Mouse (Mus musculus) common myeloid progenitor, adult 5-6 weeks (primary cell): Measurements from ENCODE around the gene Pi4kb. TPM values are rescaled to one million over a fixed set of nuclear protein-coding genes. Genes with fewer than 3 reads are reported as not detected.

Source experiments
- ATAC-seq: replicated peaks from 2 replicates; pipeline ENCODE4 v1.8.0; 2016; ENCODE audit warnings: low read depth, mild to moderate bottlenecking, moderate TSS enrichment, inconsistent platforms; ENCODE audit not compliant: poor library complexity, severe bottlenecking
- total RNA-seq: library from RNA; stranded (forward); fragments of 200-1000, 187-1606 nt; gene quantifications from 2 replicates; pipeline ENCODE4 v1.2.3, GENCODE M21; 2017

Pi4kb gene
- total RNA-seq, 1 experiment from 2014 or later, result 43.0 TPM

DNA sequence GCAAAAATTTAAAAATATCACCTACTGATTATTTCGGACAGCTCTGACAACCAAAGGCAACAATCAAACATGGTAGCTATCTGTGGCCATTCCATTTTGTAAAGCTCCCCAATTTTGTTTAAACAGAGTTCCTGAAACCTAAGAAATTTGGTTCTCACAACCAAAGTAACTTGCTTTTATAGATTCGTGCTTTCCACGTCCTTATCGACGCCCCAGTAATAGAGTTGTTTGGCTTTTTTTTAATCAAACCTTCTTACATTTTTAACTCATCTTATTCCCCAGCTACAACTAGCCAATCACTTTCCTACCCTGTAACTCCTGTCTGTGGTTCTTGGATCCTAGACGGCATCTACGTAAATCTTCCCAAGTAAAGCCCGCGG, 21.2 kb upstream of the Pi4kb start:
- ATAC-seq, result peak; percentile 4; the same call in 1 of the 2 replicates

DNA sequence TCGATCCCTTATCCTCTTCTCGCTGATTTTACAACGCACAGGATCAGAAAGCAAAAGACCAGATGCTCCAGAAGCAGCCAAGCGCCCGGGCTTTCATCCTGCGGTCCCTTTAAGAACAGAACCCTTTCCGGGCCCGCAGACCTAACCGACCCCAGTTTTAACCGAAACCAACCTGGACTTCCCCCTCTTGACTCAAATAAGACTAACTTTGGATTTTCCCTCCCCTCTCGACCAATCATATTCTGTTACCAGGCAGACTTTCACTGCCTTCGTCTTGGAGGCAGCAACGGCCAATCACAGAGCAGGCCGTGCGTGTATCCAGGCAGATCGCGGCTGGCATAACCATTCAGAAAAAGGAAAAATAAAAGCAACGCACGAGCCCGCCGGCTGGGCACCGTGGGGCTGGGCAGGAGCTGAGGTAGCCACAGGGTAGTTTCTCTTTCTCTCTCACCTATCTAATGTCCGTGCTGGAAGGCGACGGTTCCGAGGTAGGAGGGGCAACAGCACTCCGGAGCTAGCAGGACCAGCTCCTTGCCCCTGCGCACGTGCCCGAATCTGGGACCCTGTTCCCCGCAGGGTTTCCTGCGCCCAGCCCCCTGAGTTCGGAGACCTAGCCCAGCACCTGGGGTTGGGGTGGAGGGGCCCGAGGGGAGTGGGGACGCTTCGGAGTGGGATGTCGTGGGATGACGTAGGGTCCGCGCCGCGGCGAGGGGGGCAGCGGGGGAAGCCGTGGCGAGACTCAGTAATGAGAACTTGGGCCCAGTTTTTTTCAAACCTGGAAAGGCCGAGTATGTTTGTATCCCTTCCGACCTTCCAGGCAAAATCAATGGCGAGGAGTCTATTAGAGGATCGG, 20.5 kb upstream of the Pi4kb start, which contains the start of gene Rfx5:
Rfx5 (plus strand) TSS at position 312 of the 853 bp plus-strand sequence.
- peak; percentile 93 for ATAC-seq

DNA sequence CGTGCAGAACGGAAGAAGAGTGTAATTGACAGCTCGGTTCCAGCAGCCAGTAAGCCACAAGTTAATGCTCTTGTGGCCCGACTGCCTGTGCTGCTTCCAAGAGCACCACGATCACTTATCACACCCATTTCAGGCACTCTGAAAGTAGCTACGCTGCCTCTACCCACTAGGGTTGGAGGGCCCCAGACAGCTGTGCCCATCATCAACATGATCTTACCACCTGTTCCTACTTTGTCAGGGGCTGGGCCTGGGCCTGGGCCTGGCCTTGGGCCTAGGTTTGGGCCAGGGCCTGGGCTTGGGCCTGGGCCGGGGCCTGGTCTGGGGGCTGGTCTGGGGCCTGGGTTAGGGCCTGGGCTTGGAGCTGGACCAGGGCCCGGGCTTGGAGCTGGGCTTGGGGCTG, 16.2 kb upstream of the Pi4kb start:
- ATAC-seq, result no peak

DNA sequence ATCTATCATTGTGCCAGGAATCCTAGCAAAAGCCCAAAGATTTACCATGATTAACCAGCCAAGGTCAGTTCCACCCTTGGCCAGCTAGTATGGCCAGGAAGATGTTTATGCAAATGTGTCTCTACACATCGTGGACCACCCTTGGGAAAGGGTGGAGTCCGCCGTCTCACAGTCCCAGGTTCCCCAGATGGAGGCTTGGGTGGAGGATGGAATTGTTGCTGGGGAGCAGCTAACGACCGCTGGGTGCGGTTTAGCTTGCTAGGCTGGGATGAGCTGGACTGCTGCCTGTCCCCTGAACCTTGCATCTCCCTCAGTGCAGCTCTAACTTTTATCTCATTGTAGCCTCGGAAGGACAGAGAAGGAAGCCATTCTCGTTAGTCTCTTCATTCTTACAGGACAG, 14.7 kb upstream of the Pi4kb start:
- no peak for ATAC-seq

DNA sequence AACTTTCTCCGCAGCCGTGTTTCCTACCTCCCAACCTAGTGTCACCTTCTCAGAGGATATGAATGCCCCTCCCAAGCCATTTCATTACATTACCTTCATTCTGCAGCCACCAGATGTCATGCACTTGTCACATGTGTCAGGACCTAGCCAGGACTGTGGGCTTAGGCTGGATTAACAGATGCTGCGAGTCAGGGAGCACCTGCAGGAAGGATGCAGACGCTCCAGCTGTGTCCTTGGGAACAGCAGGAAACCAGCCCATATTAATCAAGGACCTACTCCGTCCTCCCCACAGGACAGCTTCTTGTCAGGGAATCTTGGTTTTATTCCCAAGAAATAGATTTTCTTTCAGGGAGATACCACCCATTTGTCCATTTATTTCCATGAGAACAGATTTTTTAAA, 14.2 kb upstream of the Pi4kb start:
- no peak for ATAC-seq

DNA sequence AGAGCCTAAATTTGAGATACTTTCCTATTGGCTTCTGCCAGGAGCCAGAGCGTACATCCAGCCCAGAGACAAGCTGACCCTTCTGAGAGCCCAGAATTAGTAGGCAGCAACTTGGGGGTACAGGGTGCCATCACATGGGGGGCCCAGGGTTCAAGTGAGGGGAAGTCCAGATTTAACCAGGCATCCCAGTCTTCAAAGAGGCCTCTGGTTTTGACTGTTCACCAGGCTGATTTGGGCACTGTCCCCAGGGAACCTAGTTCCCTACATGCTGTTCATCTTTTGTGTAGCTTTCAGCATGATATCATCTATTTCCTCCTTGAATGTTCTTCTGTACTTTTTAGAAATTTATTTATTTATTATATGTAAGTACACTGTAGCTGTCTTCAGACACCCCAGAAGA, 9.5 kb upstream of the Pi4kb start:
- no peak for ATAC-seq

DNA sequence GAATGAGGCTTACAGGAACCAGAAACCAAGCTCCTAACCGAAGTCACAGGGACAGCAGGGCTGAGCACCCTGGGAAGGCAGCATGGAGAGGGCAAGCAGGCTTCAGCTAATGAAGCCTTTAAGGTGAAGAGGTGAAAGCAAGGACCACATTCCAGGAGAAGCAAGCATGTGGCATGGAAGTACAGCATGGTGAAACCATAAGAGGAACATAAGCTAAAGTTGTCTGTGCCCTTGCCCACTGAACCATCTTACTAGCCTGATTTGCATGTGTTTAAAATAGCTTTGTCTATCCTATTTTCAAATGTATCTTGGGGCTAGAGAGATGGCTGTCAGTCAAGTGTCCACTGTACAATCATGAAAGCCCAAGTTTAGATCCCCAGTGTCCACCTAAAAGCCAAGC, 8.7 kb upstream of the Pi4kb start:
- ATAC-seq, result no peak

DNA sequence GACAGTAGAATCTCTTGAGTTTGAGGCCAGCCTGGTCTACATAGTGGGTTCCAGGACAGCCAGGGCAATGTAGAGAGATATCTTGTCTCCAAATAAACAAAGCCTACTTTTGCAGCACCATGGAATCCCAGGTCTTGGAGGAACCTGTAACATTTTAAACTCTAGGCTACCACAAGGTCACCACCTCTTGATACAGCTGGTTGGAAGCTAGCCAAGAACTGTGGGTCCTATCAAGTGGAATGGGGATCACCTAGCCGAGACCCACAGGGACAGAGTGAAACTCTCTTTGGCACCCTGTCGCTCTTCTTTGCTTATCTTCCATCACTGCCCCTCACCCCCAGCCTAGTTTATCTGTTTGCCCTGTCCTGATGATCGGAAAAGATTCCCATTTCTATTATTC, 2.0 kb upstream of the Pi4kb start:
- no peak for ATAC-seq

DNA sequence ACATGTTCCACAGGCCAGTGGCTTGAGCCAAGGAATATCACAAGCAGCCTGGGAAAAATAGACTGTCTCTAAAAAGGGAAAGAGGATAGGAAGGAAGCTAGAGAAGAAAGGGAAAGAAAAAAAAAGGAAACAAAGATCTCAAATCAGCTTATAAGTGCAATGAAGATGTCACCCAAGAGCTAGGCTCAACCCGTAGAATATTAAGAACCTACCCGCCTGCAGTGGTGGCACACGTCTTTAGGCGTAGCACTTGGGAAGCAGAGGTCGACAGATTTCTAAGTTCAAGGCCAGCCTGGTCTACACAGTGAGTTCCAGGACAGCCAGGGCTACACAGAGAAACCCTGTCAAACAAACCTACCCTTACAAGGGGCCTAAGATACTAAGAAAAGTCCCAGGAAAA, 911 bp upstream of the Pi4kb start:
- no peak for ATAC-seq

DNA sequence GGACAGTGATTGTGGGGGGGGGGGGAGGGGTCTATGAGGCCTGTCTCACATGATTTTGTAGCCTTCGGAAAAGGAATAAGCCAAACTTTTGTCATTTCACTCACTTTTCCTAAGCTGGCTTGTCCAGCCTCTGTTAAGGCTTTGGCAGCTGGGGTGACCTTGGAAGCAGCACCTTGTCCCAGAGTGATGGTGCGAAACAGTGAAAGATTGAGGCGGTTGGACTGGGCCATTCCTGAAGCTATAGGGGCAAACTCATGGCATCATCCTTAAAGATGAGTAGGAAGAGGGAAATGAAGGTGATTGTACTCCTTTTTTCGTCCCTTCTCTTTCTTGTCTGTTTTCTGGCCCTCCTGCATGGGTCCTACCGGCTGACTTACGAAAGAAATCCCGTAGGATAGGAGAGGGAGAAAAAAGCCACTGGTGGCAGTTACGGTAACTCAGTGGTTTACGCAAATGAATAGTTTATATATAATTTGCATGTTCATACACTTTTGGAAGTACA, 454 bp upstream of the Pi4kb start:
- ATAC-seq, result peak; percentile 6; the same call in 1 of the 2 replicates

DNA sequence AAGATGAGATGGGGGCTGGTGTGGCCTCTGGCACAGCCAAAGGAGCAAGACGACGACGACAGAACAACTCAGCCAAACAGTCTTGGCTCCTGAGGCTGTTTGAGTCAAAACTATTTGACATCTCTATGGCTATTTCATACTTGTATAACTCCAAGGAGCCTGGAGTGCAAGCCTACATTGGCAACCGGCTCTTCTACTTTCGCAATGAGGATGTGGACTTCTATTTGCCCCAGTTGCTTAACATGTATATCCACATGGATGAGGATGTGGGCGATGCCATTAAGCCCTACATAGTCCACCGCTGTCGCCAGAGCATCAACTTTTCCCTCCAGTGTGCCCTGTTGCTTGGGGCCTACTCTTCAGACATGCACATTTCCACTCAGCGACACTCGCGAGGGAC, 9.8 kb downstream of the Pi4kb start:
- ATAC-seq, result no peak

DNA sequence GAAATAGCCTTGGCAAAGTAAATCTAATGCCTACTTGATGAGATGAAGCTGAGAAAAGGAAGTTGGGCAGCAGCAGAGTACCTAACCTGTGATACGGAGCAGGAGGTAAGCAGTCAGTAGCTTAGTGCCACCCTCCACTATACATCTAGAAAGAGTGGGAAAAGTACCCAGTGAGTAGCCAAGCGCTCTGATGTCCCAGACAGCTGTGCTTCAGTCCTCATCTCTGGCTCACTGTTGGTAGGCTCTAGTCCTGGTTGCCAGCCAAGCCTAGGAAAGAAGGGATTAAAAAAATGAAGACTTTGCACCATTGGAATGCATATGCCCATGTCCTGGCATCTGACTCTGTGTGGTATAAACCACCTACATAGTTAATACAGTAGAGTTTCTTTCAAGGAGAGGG, 11.0 kb downstream of the Pi4kb start:
- no peak for ATAC-seq

DNA sequence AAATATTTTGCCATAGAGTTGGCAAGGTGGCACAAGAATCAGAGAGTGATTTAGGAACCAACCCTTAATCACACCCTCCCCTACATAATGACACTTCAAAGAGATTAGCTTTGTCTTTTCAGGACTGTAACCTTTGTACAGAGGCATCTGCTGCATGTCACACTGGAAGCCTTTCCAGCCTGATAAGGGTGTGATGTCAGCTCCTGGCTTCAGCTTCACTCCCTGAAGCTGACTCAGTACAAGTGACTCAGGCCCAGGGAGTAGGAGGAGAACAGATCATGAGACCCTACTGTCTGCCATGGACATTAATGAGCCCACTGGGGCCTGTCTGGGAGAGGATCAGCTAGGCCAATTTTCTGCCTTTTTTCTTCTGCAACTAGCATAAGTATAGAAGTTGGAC, 13.0 kb downstream of the Pi4kb start:
- ATAC-seq, result peak; percentile 58; the same call in 1 of the 2 replicates

DNA sequence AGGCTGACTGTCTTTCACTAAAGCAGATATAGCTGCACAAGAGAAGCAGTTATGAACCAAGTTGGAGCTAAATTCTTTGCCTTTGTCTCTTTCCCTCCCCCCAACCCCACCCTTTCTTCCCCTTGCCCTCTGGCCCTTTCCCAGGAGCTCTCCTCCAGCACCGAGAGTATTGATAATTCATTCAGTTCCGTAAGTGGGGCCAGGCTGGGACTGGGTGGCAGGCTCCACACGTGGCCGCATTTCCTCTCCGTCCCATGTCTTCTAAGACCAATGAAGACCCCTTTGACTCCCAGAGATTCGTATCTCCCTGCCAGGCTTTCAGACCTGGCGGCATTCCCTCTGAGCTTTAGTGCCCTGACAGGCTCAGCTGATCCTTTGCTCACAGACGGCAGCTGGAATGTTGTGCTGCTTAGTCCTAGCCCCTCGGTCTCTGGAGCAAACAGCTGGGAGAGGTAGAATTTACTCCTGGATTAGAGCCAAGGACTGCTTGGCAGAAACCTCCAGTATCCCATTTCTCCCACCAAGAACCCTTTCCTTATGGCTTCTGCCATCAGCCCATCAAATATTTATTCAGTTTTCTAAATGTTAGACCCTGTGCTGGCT, 14.7 kb downstream of the Pi4kb start:
- no peak for ATAC-seq

DNA sequence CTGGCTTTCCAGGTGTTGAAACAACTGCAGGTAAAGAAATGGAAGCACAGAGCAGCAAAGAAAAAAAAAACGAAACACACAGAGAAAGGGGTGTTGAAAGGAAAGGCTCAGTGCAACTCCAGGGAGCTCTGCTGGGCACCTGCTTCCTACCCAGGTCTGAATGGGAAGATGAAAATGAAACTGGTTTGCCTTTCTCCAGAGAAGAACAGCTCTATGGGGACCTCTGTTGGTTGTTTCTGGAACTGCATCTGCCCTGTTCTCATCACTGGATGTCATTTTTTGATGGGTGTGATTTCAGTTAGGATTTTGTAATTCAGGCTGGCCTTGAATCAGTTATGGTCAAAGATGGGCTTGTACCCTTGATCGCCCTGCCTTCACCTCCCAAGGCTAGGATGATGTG, 22.4 kb downstream of the Pi4kb start:
- peak; percentile 97 for ATAC-seq

DNA sequence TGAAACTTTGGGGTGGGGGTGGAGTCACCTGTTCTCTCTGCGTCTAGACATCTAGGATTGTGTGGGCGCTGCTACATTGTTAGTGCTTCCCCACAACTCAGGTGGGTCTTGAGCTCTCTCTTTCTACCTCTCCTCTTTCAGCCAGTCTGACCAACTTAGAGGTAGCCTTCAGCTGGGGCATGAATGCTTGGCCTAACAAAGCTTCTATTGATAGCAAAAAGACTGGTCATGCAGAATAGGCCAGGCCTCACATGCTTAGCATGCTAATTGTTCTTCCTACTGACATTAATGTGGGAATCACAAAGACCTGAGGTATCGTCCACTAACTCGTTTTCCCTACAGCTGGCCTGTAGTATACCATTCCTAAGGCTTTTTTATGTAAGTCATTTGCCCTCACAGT, 28.0 kb downstream of the Pi4kb start:
- ATAC-seq, result no peak

DNA sequence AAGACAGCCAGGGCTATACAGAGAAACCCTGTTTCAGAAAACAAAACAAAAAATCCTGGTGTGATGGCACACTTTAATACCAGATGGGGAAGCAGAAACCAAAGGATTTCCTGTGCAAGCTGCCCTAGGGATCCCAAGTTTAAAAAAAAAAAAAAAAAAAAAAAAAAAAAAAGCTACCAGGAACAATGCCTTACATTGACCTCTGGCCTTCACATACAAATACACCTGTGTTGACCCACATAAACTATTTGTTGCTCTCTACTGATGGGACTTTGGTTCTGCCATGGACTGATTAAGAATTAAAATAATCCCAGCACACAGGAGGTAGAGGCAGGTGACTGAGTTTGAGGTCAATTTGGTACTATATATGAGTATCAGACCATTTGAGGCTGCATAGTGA, 28.7 kb downstream of the Pi4kb start:
- ATAC-seq, result no peak

DNA sequence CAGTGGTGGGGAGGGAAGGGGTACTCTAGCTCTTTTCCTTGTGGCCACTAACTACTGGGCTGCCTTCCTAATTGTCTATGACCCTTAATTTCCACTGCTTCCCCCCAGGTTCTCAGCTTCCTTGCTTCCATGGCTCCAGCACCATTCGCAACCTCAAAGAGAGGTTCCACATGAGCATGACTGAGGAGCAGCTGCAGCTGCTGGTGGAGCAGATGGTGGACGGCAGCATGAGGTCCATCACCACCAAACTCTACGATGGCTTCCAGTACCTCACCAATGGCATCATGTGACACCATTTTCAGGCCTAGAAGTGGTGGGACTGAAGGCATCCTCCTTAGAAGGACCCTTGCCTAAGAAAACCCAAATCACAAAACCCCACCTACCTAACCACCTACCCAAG, 31.1 kb downstream of the Pi4kb start:
- no peak for ATAC-seq

DNA sequence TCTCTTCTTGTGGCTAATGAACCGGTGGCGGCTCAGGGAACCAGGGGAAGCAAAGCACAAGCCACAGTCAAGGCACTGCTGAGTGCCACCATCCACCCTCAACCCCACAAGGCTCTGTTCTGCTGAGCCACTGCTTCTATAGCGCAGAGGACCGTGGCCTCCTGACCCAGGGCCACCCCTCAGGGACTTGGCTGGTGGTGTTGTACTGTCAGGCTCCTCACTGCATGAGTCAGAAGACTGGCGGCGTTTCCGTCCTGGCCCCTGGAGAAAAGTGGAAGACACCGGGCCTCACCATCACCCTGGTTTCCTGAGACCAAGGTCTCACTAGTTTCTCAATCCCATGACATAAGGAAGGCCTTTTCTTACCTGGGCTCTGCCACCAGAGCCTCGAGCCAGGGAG, 33.2 kb downstream of the Pi4kb start:
- no peak for ATAC-seq

DNA sequence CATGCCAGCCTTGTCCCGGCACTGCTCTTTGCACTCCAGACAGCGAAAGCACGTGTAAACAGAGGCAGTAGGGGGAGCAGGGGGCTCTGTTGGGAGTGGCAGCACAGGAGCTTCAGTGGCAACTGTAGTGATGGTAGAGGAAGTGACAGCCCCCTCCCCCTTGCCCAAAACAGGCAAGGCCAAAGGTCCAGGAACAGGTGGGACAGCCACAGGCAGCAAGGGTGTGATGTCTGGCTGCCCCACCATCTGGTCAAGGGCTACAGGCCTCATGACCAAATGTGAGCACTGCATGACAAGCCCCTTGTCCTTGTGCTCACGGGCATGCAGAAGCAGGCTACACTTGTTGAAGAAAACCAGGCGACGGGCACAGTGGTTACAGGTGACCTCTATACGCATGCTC, 35.9 kb downstream of the Pi4kb start:
- no peak for ATAC-seq

DNA sequence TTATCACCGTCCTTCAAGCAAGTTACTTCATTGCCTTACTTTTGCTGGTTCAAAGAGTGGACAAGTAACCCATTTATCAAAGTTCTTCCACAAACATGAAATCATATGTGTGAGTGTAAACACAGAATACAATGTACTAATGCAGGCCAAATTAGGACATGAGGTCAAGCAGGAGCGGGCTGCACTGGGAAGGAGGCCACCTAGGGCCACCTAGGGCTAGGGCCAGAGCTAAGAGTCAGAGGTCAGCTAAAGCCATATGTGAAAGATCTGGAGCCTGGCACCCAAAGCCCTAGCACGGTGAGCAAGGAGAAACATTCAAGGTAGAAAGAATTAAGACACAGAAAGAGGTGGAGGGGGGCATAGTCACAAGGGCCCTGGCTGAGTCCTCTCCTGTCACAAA, 38.5 kb downstream of the Pi4kb start:
- ATAC-seq, result no peak
